Mouse (Mus musculus): ENCODE data around the gene Fbxo6. TPM values are rescaled to one million over a fixed set of nuclear protein-coding genes. Genes with fewer than 3 reads are reported as not detected.

Gene Fbxo6
- total RNA-seq, 2 experiments from 2014 or later = 21.3 to 22.8 TPM

- DNase-seq = no peak
These were observed 8.8 kb upstream of the Fbxo6 start, which contains the start of the genes Fbxo44 and Fbxo2 for GRCm38 (mm10) chr4:148160436-148161390. Gene Fbxo44 (minus strand): TSS chr4:148160482. Gene Fbxo2 (plus strand): TSS chr4:148160621.

DNA sequence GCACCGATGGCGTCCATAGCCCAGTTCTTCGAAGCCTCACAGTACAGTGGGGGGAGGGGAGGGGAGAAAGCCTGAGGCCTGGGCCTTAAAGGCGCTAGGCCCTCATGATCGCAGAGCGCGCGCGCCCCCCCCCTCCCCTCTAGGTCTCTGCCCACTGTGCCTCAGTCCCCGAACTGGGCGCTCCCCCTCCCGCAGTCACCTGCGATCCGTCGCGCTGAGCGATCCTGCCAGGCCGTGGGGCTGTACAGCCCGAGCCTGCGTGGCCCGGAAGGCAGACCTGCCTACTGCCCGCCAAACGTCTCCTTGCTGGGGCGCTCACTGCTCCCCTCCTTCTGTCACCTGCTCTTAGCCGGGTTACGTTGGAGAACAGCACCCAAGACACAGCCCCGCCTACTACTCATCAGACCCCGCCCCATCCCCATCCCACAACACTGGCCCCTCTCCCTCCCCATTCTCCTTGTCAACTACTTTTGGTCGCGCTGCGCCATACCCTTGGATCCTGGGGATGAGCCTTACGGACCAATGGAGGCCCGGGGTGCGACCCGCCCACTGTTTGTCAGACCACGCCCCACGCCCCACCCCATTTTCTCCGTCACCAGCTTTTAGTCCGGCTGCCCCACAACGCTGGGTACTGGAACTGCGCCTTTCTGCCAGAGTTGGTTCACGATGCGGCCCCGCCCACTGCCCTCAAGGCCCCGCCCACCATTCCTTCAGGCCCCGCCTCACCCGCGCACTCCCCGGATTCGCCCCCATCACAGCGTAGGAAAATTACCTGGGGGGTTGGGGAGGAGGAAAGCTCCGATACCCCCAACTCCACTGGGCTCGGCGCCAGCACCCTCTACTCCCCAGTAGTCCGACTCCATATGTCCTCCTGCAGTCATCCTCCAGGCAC, 7.8 kb upstream of the Fbxo6 start:
- DNase-seq = peak; percentile 76

DNA sequence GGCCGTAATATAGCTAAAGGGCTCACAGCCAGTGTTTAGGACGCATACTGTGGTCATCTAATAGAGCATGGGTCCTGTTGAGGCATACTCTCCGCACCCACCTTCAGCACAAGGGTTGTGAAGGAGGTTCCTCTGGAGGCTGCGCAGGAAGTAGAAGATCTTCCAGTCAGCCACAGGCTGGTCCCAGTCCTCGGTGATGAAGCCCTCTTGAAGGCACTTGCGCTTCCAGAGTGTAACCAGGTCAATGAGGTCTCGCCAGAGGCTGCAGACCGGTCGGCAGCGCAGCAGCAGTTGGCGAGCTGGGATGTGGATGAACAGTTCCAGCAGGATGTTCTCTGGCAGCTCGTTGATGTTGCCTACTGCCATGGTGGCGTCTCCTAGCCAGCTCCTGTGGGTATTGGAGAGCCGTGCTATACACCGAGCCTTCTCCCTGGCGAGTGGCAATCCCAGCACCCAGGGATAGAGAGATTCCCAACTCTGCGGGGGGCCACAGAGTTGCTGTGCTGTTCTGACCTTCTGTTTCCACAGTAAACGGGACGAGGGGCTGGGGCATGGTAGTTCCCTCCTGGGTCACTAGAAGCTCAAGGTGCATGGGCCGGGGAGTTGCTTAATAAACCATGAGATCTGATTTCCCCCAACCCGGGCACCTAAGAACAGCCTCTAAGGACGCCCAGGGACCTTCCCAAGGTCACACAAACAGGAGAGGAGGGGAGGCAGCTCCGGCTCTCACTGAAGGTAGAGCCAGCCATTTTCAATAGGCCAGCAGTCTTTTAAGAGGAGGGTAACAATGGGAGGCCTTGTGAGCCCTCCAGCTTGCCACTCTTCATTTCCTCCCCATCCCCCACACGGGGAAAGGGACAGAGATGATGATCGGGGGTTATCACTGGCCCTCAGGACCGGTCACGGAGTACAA, 6.8 kb upstream of the Fbxo6 start:
- DNase-seq = no peak

GRCm38 (mm10) chr4:148154982-148155381, 3.0 kb upstream of the Fbxo6 start:
- no peak for DNase-seq

DNA sequence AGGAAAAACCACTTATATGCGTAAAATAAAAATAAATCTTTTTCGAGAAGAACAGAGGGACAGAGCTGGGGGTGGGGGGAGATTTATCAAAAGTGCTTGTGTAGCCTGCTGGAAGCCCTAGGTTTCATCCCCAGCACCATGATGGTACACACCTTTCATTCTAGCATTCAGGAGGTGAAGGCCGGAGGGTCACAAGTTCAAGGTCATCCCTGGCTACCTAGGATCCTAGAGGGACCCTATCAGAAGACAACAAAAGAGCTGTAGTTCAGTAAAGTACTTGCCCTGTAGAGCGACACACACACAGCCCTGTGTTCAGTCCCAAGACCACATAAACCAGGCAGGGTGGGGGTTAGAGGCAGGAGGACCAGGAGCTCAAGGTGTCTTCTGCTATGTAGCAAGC, 2.1 kb upstream of the Fbxo6 start:
- DNase-seq = no peak

GRCm38 (mm10) chr4:148152547-148152946, 607 bp upstream of the Fbxo6 start:
- no peak for DNase-seq

GRCm38 (mm10) chr4:148150953-148151266, 1.0 kb downstream of the Fbxo6 start:
- no peak for DNase-seq

- no peak for DNase-seq
These were observed 1.7 kb downstream of the Fbxo6 start for GRCm38 (mm10) chr4:148150242-148150641.

- DNase-seq = no peak
These were observed 2.4 kb downstream of the Fbxo6 start for GRCm38 (mm10) chr4:148149540-148149939.

GRCm38 (mm10) chr4:148147714-148148113, 4.2 kb downstream of the Fbxo6 start:
- no peak for DNase-seq

DNA sequence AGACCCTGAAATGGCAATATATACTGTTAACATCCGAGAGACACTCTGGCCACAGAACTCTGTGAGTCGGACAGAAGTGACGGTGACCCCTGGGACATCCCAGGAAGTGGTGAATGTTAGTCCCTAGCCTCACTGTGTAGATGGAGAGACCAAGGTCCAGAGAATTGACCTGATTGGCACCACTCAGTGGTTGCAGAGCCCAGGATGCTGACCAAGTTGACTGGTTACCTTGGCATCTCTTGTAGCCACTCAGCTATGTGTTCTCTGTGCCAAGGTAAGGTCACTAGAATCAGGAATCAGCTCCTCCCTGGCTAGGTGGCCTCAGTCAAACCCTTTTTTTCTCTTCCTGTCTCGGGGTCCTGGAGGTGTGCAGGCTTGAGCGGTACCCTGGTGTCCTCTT, 8.2 kb downstream of the Fbxo6 start:
- no peak for DNase-seq

DNA sequence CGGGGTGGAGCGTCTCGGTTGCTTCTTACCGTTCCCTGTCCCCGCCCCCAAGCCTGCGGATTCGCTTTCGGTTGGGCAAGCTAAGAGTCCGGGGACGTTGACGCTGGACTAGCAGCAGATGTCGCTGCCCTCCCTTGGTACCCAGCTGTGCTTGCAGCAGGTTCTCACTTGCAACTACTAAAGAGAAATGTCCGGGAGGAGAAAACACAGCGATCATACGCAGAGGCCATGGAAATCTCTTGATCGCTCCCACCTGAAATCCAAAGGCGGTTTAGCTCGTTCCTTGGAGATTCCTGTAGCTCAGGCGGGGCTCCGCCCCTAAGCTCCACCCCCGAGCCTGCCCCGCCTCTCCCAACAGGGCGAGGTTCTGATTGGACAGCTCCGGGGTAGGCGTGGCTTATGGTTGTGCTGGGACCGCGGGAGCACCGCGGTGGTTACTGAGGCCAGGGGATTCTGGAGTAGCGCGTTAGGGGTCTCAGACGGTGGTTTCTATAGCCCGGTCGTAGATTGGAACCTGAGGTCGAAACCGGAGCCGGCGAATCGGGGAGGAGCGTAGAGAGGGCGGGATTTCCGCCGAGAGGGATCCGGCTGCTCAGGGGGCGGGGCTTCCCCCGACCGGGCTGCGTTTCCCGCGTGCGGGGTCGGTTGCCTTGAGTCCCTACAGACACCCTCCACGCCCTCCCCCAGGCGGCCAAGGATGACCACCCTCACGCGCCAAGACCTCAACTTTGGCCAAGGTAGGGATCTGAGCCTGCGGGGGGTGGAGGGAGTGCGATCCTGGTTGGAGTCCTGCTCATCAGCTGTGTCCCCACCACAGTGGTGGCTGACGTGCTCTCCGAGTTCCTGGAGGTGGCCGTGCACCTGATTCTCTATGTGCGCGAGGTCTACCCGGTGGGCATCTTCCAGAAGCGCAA, 11.6 kb downstream of the Fbxo6 start:
- DNase-seq = peak; percentile 91

- no peak for DNase-seq
These were observed 12.2 kb downstream of the Fbxo6 start for GRCm38 (mm10) chr4:148139767-148140097.

- DNase-seq = no peak
These were observed 14.4 kb downstream of the Fbxo6 start for GRCm38 (mm10) chr4:148137503-148137902.

GRCm38 (mm10) chr4:148134988-148135387, 17.0 kb downstream of the Fbxo6 start:
- DNase-seq = no peak

DNA sequence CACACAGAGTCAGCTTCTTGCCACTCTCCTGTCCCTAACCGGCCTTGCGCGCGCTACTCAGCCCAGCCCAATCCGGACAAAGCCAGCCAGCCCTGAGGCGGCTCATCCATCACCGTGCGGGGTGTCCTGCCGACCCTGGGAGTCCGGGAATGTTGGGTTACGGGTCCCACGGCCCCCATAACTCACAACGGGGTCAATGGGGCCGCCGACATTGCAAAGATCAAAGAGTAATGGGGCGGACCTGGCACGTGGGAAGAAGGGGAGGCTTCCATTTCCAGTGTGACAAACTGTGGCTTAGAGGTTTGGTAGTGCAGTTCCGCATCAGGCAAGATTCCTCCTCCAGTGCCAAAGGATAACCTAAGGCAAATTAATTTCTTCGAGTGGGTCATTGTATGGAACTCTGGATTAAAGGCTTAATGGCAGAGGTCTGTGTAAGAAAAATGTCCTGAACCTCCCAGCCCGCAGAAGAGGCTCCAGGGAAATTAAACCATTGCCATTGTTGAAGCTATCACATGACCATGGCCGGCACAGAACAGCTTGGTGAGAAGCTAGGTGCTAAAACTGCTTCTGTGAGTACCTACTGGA, 20.4 kb downstream of the Fbxo6 start:
- DNase-seq = no peak

GRCm38 (mm10) chr4:148130561-148131413, 21.2 kb downstream of the Fbxo6 start, which contains the start of gene Draxin:
Gene Draxin (minus strand): TSS chr4:148130698.
- peak; percentile 36 for DNase-seq

GRCm38 (mm10) chr4:148130133-148130532, 21.8 kb downstream of the Fbxo6 start, which contains the start of gene Mad2l2:
Gene Mad2l2 (plus strand): TSS chr4:148130384.
- no peak for DNase-seq

- no peak for DNase-seq
These were observed 23.3 kb downstream of the Fbxo6 start for GRCm38 (mm10) chr4:148128672-148129071.
